Mouse (Mus musculus) ES-Bruce4 (cell line): ENCODE data around the gene Snx29. TPM values are rescaled to one million over a fixed set of nuclear protein-coding genes. Genes with fewer than 3 reads are reported as not detected.

Source experiments
- H3K27ac ChIP-seq: 2 replicates; pipeline ENCODE4 v1.5.1; 2012; ENCODE audit warnings: low read length, inconsistent platforms; ENCODE audit not compliant: insufficient read depth
- H3K27me3 ChIP-seq: 2 replicates; pipeline ENCODE4 v1.6.1; 2012; ENCODE audit warnings: mild to moderate bottlenecking, low read length, inconsistent platforms; ENCODE audit not compliant: control insufficient read depth, poor library complexity, insufficient read depth, severe bottlenecking
- H3K36me3 ChIP-seq: 2 replicates; pipeline ENCODE4 v1.6.1; 2012; ENCODE audit warnings: inconsistent platforms, mild to moderate bottlenecking, low read length, moderate library complexity; ENCODE audit not compliant: control insufficient read depth, poor library complexity, insufficient read depth, severe bottlenecking
- H3K4me1 ChIP-seq: one replicate; pipeline ENCODE4 v1.8.1; 2011; ENCODE audit warnings: low read length; ENCODE audit not compliant: control insufficient read depth, insufficient read depth
- H3K4me3 ChIP-seq: 2 replicates; pipeline ENCODE4 v1.5.1; 2011; ENCODE audit warnings: low read depth, mild to moderate bottlenecking, low read length
- H3K9ac ChIP-seq: 2 replicates; pipeline ENCODE4 v1.6.1; 2012; ENCODE audit warnings: low read depth, mild to moderate bottlenecking, inconsistent platforms; ENCODE audit not compliant: poor library complexity, severe bottlenecking
- H3K9me3 ChIP-seq: replicated peaks from 2 replicates; pipeline ENCODE4 v1.6.1; 2012; ENCODE audit warnings: mild to moderate bottlenecking, low read length, inconsistent platforms; ENCODE audit not compliant: control insufficient read depth, poor library complexity, insufficient read depth, severe bottlenecking
- CTCF ChIP-seq: IDR thresholded peaks from one replicate; pipeline ENCODE4 v1.8.1; 2011; ENCODE audit warnings: low read depth, low read length
- EP300 ChIP-seq: IDR thresholded peaks from 2 replicates; pipeline ENCODE4 v1.6.1; 2011; ENCODE audit warnings: low read depth, low read length; ENCODE audit not compliant: insufficient read depth
- POLR2A ChIP-seq: IDR thresholded peaks from one replicate; pipeline ENCODE4 v1.8.1; 2011; ENCODE audit warnings: low read length; ENCODE audit not compliant: insufficient read depth
- polyA plus RNA-seq: library from polyadenylated mRNA; stranded (reverse); fragments of >200 nt; gene quantifications from 2 replicates; pipeline ENCODE4 v1.2.4, GENCODE M21; 2011; ENCODE audit warnings: low read depth; ENCODE audit not compliant: missing spikeins, insufficient read depth, insufficient read length

The Snx29 gene
- polyA plus RNA-seq, 1 experiment = 9.2 TPM

GRCm38 (mm10) chr16:11688281-11689005 is 365.7 kb downstream of the Snx29 start:
- H3K27ac ChIP-seq = no peak overlapping the region
- TF ChIP-seq CTCF (no peak), EP300 (no peak), POLR2A (no peak)
- no peak overlapping the region for H3K9ac ChIP-seq
- no peaks in the 10 kb centered on the region for H3K27me3 ChIP-seq
- no peak overlapping the region for H3K4me3 ChIP-seq
- H3K36me3 ChIP-seq = no peaks in the 10 kb centered on the region
- peaks cover 7% of the 10 kb centered on the region; the same call in 1 of the 2 replicates for H3K9me3 ChIP-seq
- no peaks in the 10 kb centered on the region for H3K4me1 ChIP-seq

- Histone ChIP-seq H3K4me1 (no peaks in the 10 kb centered on the region), H3K9me3 (peaks cover 7% of the 10 kb centered on the region; the same call in 1 of the 2 replicates), H3K27me3 (no peaks in the 10 kb centered on the region), H3K27ac (no peak overlapping the region), H3K4me3 (no peak overlapping the region), H3K9ac (no peak overlapping the region), H3K36me3 (no peaks in the 10 kb centered on the region)
- TF ChIP-seq CTCF (no peak), EP300 (no peak), POLR2A (no peak)
Measured at GRCm38 (mm10) chr16:11690097-11690496, 367.4 kb downstream of the Snx29 start.

- no peaks in the 10 kb centered on the region for H3K27me3 ChIP-seq
- H3K9me3 ChIP-seq = peaks cover 4% of the 10 kb centered on the region; the same call in 1 of the 2 replicates
- H3K36me3 ChIP-seq = no peaks in the 10 kb centered on the region
- no peak overlapping the region for H3K4me3 ChIP-seq
- no peaks in the 10 kb centered on the region for H3K4me1 ChIP-seq
- TF ChIP-seq POLR2A (no peak), EP300 (no peak), CTCF (no peak)
- no peak overlapping the region for H3K9ac ChIP-seq
- H3K27ac ChIP-seq = no peak overlapping the region
Measured at GRCm38 (mm10) chr16:11690756-11691155, 368.0 kb downstream of the Snx29 start.

- Histone ChIP-seq H3K4me3 (no peak overlapping the region), H3K9ac (no peak overlapping the region), H3K27me3 (no peaks in the 10 kb centered on the region), H3K36me3 (no peaks in the 10 kb centered on the region), H3K27ac (no peak overlapping the region), H3K9me3 (no peaks in the 10 kb centered on the region), H3K4me1 (no peaks in the 10 kb centered on the region)
- TF ChIP-seq POLR2A = no peak
- no peak for TF ChIP-seq EP300
- no peak for TF ChIP-seq CTCF
Measured at GRCm38 (mm10) chr16:11691487-11692200, 368.9 kb downstream of the Snx29 start.

GRCm38 (mm10) chr16:11692744-11693143 is 370.0 kb downstream of the Snx29 start:
- Histone ChIP-seq H3K4me1 (no peaks in the 10 kb centered on the region), H3K36me3 (no peaks in the 10 kb centered on the region), H3K9me3 (no peaks in the 10 kb centered on the region), H3K27me3 (no peaks in the 10 kb centered on the region), H3K4me3 (no peak overlapping the region), H3K27ac (no peak overlapping the region), H3K9ac (no peak overlapping the region)
- no peak for TF ChIP-seq EP300
- no peak for TF ChIP-seq POLR2A
- TF ChIP-seq CTCF = no peak

- Histone ChIP-seq H3K36me3 (no peaks in the 10 kb centered on the region), H3K4me3 (no peak overlapping the region), H3K27ac (no peak overlapping the region), H3K27me3 (no peaks in the 10 kb centered on the region), H3K9ac (no peak overlapping the region), H3K9me3 (no peaks in the 10 kb centered on the region), H3K4me1 (no peaks in the 10 kb centered on the region)
- TF ChIP-seq EP300 (no peak), POLR2A (no peak), CTCF (no peak)
Measured at GRCm38 (mm10) chr16:11694386-11694785, 371.7 kb downstream of the Snx29 start.
